Mouse (Mus musculus): ENCODE results near the gene Thap8. TPM values are rescaled to one million over a fixed set of nuclear protein-coding genes. Genes with fewer than 3 reads are reported as not detected.

The Thap8 gene
- polyA plus RNA-seq, 1 experiment from 2014 or later = 0.29 TPM

DNA sequence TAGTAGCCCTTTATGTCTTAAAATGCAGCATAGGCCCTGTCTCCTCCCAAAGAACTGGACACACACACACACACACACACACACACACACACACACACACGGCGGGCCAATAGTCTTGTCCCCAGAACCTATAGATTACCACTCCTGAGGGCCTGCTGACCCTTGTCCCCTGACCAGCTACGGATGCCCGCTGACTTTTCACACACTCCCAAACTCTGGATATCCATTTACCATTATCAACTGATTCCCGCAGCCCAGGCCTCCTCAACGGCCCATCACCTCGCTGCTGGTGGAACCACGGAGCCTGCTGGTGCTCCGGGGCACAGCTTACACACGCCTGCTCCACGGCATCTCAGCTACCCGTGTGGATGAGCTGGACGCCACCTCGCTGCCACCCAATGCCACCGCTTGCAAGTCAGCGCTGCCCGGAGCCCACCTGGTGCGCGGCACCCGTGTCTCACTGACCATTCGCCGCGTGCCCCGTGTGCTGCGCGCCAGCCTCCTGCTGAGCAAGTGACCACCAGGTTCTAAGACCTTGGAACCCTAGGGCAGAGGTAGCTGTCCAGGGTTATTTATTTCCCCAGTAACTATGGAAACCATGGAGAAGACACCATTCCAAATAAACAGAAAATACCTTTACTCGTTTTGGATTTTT, 33.9 kb downstream of the Thap8 start:
- H3K4me1 ChIP-seq = peaks cover 32% of the 10 kb centered on the region
- 53% methylated on average over 27 of the region's 27 CpGs for WGBS
- peaks cover 36% of the 10 kb centered on the region for H3K36me3 ChIP-seq

GRCm38 (mm10) chr7:30314721-30315155, 34.8 kb downstream of the Thap8 start, which contains the start of gene Syne4:
TSS of gene Syne4 (plus strand) at chr7:30314807.
- 2% methylated on average over 9 of the region's 9 CpGs for WGBS
- Histone ChIP-seq H3K4me3 (peak within 1 kb of the TSS; percentile 57), H3K36me3 (peaks cover 44% of the 10 kb centered on the region), H3K27me3 (ENCODE audit: insufficient read depth, poor library complexity, severe bottlenecking) (no peaks in the 10 kb centered on the region), H3K9me3 (no peaks in the 10 kb centered on the region), H3K4me1 (peaks cover 24% of the 10 kb centered on the region), H3K27ac (peak within 1 kb of the TSS; percentile 59)
- no peak for DNase-seq (ENCODE audit: low spot score)

More for the DNA sequence above, 33.9 kb downstream of the Thap8 start:
- no peaks in the 10 kb centered on the region for H3K27me3 ChIP-seq (ENCODE audit: insufficient read depth, poor library complexity, severe bottlenecking)
- H3K9me3 ChIP-seq = no peaks in the 10 kb centered on the region
- H3K4me3 ChIP-seq = no peak overlapping the region
- H3K27ac ChIP-seq = no peak overlapping the region
- DNase-seq (ENCODE audit: low spot score) = no peak

DNA sequence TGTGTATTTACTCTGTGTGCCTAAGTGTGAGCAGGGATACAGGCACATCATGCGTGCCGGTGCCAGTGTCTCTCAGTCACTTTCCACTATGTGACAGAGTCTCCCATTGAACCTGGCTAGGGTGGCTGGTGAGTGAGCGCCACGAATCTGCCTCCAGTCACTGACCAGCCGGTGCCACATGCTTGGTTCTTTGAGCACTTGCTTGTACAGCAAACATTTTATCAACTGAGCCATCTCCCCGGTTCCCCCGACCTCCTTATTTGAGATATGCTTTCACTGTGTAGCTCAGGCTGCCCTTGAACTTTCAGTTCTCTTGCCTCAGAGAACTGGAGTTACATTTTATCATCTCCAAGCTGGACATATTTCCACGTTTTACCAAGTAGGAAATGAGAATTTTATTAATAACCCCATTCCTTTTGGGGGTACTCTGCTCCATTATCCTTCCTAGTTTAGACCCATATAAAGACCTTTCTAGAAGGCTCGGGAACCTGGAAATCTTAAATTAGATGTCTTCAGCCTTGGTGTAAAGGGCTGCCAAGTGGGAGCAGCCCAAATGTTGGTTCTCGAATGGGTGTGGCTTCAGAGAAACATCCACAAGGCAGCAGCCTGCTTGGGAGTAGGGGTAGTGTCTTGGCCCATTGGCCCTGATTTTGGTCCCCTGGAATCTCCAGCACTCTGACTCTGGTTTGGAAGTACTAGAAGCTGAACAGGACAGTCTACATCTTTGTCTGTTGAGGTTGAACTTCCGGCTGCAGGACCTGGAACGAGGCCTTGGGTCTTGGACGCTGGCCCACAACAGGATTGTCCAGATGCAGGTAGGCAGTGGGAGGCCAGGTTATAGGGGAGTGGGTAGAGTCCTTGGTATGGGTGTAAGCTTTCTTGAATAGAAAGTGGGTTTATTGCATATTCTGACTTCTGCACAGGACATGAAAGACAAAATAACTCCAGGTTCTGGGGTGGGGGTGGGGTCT, 36.0 kb downstream of the Thap8 start:
- DNase-seq (ENCODE audit: low spot score) = no peak
- no peak overlapping the region for H3K27ac ChIP-seq
- peaks cover 41% of the 10 kb centered on the region for H3K36me3 ChIP-seq
- H3K4me1 ChIP-seq = peaks cover 19% of the 10 kb centered on the region
- H3K4me3 ChIP-seq = peak overlapping the region; percentile 57
- 71% methylated on average over 13 of the region's 13 CpGs for whole genome bisulfite sequencing
- no peaks in the 10 kb centered on the region for H3K27me3 ChIP-seq (ENCODE audit: insufficient read depth, poor library complexity, severe bottlenecking)
- no peaks in the 10 kb centered on the region for H3K9me3 ChIP-seq

GRCm38 (mm10) chr7:30318142-30318541, 38.2 kb downstream of the Thap8 start:
- Histone ChIP-seq H3K9me3 (no peaks in the 10 kb centered on the region), H3K4me3 (no peak overlapping the region), H3K27me3 (ENCODE audit: insufficient read depth, poor library complexity, severe bottlenecking) (no peaks in the 10 kb centered on the region), H3K4me1 (peaks cover 30% of the 10 kb centered on the region), H3K27ac (no peak overlapping the region), H3K36me3 (peaks cover 24% of the 10 kb centered on the region; the same call in 1 of the 2 replicates)
- WGBS = 88% methylated on average over 3 of the region's 3 CpGs
- no peak for DNase-seq (ENCODE audit: low spot score)

- Histone ChIP-seq H3K4me1 (peaks cover 13% of the 10 kb centered on the region), H3K27ac (no peak overlapping the region), H3K27me3 (ENCODE audit: insufficient read depth, poor library complexity, severe bottlenecking) (no peaks in the 10 kb centered on the region), H3K4me3 (peak overlapping the region; percentile 72), H3K9me3 (no peaks in the 10 kb centered on the region), H3K36me3 (peaks cover 21% of the 10 kb centered on the region; the same call in 1 of the 2 replicates)
- 85% methylated on average over 2 of the region's 2 CpGs for WGBS
- DNase-seq (ENCODE audit: low spot score) = no peak
Observed at GRCm38 (mm10) chr7:30320946-30321345, 41.1 kb downstream of the Thap8 start.

DNA sequence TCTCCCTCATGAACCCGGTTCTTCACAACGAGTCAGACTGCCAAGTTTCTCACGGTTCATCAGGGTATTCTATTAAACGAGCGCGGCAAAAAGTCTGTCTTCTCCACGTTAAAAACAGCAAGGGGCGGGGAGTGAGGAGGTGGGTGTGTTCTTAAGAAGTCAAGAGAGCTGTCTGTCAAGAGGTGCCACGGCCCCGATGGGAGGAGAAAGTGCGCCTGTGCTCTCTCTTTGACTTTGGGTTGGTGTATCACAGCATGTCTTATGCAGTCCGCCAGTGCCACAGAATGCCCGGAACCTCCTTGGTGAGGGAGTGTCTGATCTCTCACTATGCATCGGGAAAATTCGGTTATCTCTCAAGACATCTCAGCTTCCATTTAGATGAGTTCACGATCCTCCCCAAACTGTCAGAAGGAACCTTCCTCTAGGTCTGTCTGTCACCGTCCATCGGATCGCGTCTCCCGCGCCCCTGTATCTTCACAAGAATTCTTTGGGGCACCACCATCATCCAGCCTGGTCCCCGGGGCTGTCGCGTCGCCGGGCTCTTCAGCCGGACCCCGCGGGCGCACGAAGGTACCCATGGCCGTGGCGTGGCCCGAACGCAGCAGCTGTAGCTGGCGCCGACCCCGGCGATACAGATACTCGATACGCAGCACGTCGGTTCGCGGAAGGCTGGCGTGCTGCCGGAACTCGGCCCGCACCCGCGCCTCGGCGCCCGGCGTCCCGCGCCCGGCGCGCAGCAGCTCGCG, 41.8 kb downstream of the Thap8 start, which contains the start of gene E130208F15Rik:
Gene E130208F15Rik (plus strand): TSS at position 202 of the 746 bp plus-strand sequence.
- peak within 1 kb of the TSS; percentile 72 for H3K4me3 ChIP-seq
- DNase-seq (ENCODE audit: low spot score) = peak; percentile 91
- peak within 1 kb of the TSS; percentile 92 for H3K27ac ChIP-seq
- H3K36me3 ChIP-seq = peaks cover 20% of the 10 kb centered on the region; the same call in 1 of the 2 replicates
- WGBS = under 1% methylated on average over 63 of the region's 63 CpGs
- no peaks in the 10 kb centered on the region for H3K27me3 ChIP-seq (ENCODE audit: insufficient read depth, poor library complexity, severe bottlenecking)
- no peaks in the 10 kb centered on the region for H3K9me3 ChIP-seq
- peaks cover 13% of the 10 kb centered on the region for H3K4me1 ChIP-seq

DNA sequence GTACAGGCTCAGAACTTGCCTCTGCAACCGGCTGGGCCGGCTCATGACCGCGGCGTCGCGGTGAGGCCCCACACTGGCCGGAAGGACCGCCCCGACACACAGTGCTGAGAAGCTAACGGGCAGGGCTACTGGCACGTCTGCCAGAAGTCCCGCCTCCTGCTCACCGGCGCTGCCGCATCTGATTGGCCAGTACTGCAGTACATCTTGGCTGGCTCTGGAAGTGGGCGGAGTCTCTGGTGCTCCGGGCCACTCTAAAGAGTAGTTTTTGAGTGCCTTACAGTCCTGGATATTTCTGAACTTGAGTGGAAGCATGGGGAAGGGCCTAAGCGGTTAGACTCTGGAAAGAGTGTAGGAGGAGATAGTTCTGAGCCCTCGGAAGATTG, 42.4 kb downstream of the Thap8 start:
- 0% methylated on average over 20 of the region's 20 CpGs for WGBS
- Histone ChIP-seq H3K4me1 (peaks cover 17% of the 10 kb centered on the region), H3K36me3 (peaks cover 19% of the 10 kb centered on the region; the same call in 1 of the 2 replicates), H3K27me3 (ENCODE audit: insufficient read depth, poor library complexity, severe bottlenecking) (peaks cover 3% of the 10 kb centered on the region; the same call in 1 of the 2 replicates), H3K27ac (peak overlapping the region; percentile 92), H3K4me3 (peak overlapping the region; percentile 72), H3K9me3 (no peaks in the 10 kb centered on the region)
- DNase-seq (ENCODE audit: low spot score) = peak; percentile 100

GRCm38 (mm10) chr7:30322865-30323264, 43.0 kb downstream of the Thap8 start:
- Histone ChIP-seq H3K4me1 (peaks cover 19% of the 10 kb centered on the region), H3K4me3 (peak overlapping the region; percentile 72), H3K9me3 (no peaks in the 10 kb centered on the region), H3K36me3 (peaks cover 17% of the 10 kb centered on the region; the same call in 1 of the 2 replicates), H3K27me3 (ENCODE audit: insufficient read depth, poor library complexity, severe bottlenecking) (peaks cover 6% of the 10 kb centered on the region; the same call in 1 of the 2 replicates), H3K27ac (peak overlapping the region; percentile 92)
- DNase-seq (ENCODE audit: low spot score) = no peak
- 34% methylated on average over 6 of the region's 6 CpGs for WGBS

DNA sequence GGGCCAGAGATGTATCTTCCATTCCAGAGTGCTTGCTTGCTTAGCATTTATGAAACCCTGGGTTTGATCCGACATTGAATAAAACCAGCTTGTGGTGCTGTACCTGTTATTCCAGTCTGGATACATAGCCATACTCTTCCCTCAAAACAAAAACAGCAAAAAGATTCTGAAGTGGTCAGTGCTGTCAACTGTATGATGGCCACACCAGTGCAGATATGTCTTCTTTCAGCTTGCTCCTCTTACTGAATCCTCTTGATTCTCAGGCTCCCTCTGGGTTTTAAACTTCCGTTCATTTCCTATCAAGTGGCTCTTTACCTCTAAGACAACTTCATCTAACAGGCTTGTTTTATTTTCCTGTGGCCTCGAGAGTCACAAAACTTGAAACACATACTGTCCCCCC, 43.9 kb downstream of the Thap8 start, which contains the start of gene Sdhaf1:
Gene Sdhaf1 (minus strand): TSS at position 101 of the 400 bp plus-strand sequence.
- no peak for DNase-seq (ENCODE audit: low spot score)
- Histone ChIP-seq H3K4me1 (peaks cover 23% of the 10 kb centered on the region), H3K27me3 (ENCODE audit: insufficient read depth, poor library complexity, severe bottlenecking) (peaks cover 6% of the 10 kb centered on the region; the same call in 1 of the 2 replicates), H3K36me3 (peaks cover 7% of the 10 kb centered on the region; the same call in 1 of the 2 replicates), H3K9me3 (no peaks in the 10 kb centered on the region), H3K4me3 (peak within 1 kb of the TSS; percentile 72), H3K27ac (peak within 1 kb of the TSS; percentile 92)
- 73% methylated on average over 3 of the region's 3 CpGs for WGBS

DNA sequence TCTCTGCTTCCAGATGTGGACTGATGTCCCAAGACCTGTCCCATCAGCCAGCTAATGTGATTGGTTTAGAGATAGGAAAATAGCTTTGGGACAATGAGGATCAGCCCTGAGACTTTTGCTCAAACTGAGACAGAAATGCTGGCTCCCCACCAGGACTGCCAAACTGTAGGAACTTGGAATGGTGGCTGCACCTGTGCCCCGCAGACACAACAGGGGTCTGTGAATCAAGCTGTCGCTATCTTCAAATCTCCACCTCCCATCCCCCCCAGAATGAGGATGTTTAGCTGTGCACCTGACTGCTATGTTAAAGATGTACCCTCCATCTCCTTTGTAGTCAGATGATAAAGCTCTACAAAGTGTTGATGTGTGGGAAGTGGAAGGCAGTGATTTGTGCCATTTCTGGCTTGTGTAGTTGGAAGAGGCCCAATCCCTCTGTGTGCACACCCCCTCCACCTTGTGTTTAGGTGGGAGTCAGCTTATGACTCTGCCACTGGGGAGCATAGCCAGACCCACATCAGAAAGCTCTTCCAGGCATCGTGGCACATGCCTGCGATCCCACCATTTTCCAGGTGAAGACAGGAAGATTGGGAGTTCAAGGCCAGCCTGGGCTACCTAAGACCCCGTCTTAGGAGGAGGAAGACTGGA, 44.5 kb downstream of the Thap8 start:
- H3K36me3 ChIP-seq = 0 out of 2 replicates have a peak, but pooled peaks cover 1% of the 10 kb centered on the region
- no peaks in the 10 kb centered on the region for H3K9me3 ChIP-seq
- H3K4me3 ChIP-seq = no peak overlapping the region
- 82% methylated on average over 5 of the region's 5 CpGs for WGBS
- peaks cover 6% of the 10 kb centered on the region; the same call in 1 of the 2 replicates for H3K27me3 ChIP-seq (ENCODE audit: insufficient read depth, poor library complexity, severe bottlenecking)
- no peak for DNase-seq (ENCODE audit: low spot score)
- peaks cover 23% of the 10 kb centered on the region for H3K4me1 ChIP-seq
- H3K27ac ChIP-seq = no peak overlapping the region

- H3K4me1 ChIP-seq = peaks cover 23% of the 10 kb centered on the region
- 43% methylated on average over 2 of the region's 2 CpGs for WGBS
- no peak overlapping the region for H3K4me3 ChIP-seq
- H3K27me3 ChIP-seq (ENCODE audit: insufficient read depth, poor library complexity, severe bottlenecking) = peaks cover 6% of the 10 kb centered on the region; the same call in 1 of the 2 replicates
- no peaks in the 10 kb centered on the region for H3K9me3 ChIP-seq
- no peak overlapping the region for H3K27ac ChIP-seq
- no peak for DNase-seq (ENCODE audit: low spot score)
- H3K36me3 ChIP-seq = no peaks in the 10 kb centered on the region
Observed at GRCm38 (mm10) chr7:30325364-30325763, 45.5 kb downstream of the Thap8 start.

DNA sequence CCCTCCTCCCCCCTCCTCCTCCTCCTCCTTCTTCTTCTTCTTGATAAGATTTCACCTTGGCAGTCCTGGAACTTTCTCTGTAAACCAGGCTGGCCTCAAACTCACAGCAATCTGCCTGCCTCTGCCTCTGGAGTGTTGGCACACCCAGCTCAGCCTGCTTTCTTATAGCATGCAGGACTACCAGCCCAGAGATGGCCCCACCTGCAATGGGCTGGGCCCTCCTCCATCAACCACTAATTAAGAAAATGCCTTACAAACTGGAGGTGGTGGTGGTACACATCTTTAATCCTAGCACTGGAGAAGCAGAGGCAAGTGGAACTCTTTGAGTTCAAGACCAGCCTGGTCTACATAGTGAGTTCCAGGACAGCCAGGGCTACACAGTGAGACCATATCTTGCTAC, 46.5 kb downstream of the Thap8 start:
- Histone ChIP-seq H3K4me3 (no peak overlapping the region), H3K4me1 (peaks cover 16% of the 10 kb centered on the region), H3K9me3 (no peaks in the 10 kb centered on the region), H3K27ac (no peak overlapping the region), H3K27me3 (ENCODE audit: insufficient read depth, poor library complexity, severe bottlenecking) (peaks cover 6% of the 10 kb centered on the region; the same call in 1 of the 2 replicates), H3K36me3 (no peaks in the 10 kb centered on the region)
- no peak for DNase-seq (ENCODE audit: low spot score)

Data from heart, embryonic 10.5 days (tissue).